Mouse (Mus musculus): ENCODE measurements at regions not wholly inside any gene's neighbourhood (a gene's known extent, or its start where the extent isn't known, plus 50 kb on each side); places are given as distances from the start of the nearest gene placed in this dataset.

GRCm38 (mm10) chr4:7191228-7191627, 1047.6 kb downstream of the Car8 start:
- no peak for TF ChIP-seq CTCF (IDR thresholded peaks at IDR 0.05; ENCODE audit: borderline replicate concordance, insufficient read depth, low read length)
- no peak for TF ChIP-seq POLR2A (IDR thresholded peaks at IDR 0.05; ENCODE audit: low read depth, low read length)
